Mouse (Mus musculus) kidney, postnatal 0 days (tissue): ENCODE data around the gene Krt28. TPM values are rescaled to one million over a fixed set of nuclear protein-coding genes. Genes with fewer than 3 reads are reported as not detected.

Source experiments
- ATAC-seq: fragments of 200-750 bp; cut with Nextera tagmentation; replicated peaks from 2 replicates; pipeline ENCODE4 v1.8.0; 2017; ENCODE audit warnings: low read depth, moderate number of reproducible peaks, moderate TSS enrichment, moderate library complexity; ENCODE audit not compliant: low FRiP score
- DNase-seq: peaks from one replicate; pipeline ENCODE4 v3.0.0-alpha.2; 2016; ENCODE audit warnings: low spot score
- H3K27ac ChIP-seq: fragments of 300-500 bp; sonication (generic); 2 replicates; pipeline ENCODE4 v1.5.1; 2014; ENCODE audit warnings: mild to moderate bottlenecking
- H3K27me3 ChIP-seq: fragments of 300-500 bp; sonication (generic); 2 replicates; pipeline ENCODE4 v1.6.1; 2014; ENCODE audit warnings: low read length, mixed read lengths; ENCODE audit not compliant: insufficient read depth
- H3K36me3 ChIP-seq: fragments of 300-500 bp; sonication (generic); 2 replicates; pipeline ENCODE4 v1.6.1; 2014; ENCODE audit warnings: low read length, mixed read lengths; ENCODE audit not compliant: insufficient read depth
- H3K4me1 ChIP-seq: fragments of 300-500 bp; sonication (generic); replicated peaks from 2 replicates; pipeline ENCODE4 v1.6.1; 2014; ENCODE audit warnings: antibody characterized with exemption, low read length, mixed read lengths; ENCODE audit not compliant: insufficient read depth
- H3K4me2 ChIP-seq: fragments of 300-500 bp; sonication (generic); 2 replicates; pipeline ENCODE4 v1.6.1; 2014; ENCODE audit warnings: mild to moderate bottlenecking, low read length, moderate library complexity, mixed read lengths
- H3K4me3 ChIP-seq: fragments of 300-500 bp; sonication (generic); replicated peaks from 2 replicates; pipeline ENCODE4 v1.5.1; 2014; ENCODE audit warnings: low read depth, low read length
- H3K9ac ChIP-seq: fragments of 300-500 bp; sonication (generic); 2 replicates; pipeline ENCODE4 v1.6.1; 2014; ENCODE audit warnings: low read depth, low read length
- H3K9me3 ChIP-seq: fragments of 300-500 bp; sonication (generic); replicated peaks from 2 replicates; pipeline ENCODE4 v1.6.1; 2016; ENCODE audit warnings: low read length, inconsistent platforms, mixed read lengths
- CTCF ChIP-seq: IDR thresholded peaks from 2 replicates; pipeline ENCODE4 v1.5.1; 2016; ENCODE audit warnings: antibody characterized with exemption, low read depth, mild to moderate bottlenecking, moderate library complexity
- WGBS: fragments of 180-500 bp; shearing (Covaris S2); extraction: QIAGEN DNeasy Blood & Tissue Kit; methylation state at CpG from one replicate; pipeline ENCODE4 v1.1.7; 2014; 5-methylcytosine and 5-hydroxymethylcytosine counted together
- polyA plus RNA-seq: library from polyadenylated mRNA; unstranded; fragments of >200 nt; fragmentation: Nextera tagmentation; extraction: Ambion mirVana; gene quantifications from 2 replicates; pipeline ENCODE4 v1.2.1, GENCODE M21; 2015

Krt28 gene
- polyA plus RNA-seq: 0.32 TPM in 1 of 2 replicates, not detected in the other

DNA sequence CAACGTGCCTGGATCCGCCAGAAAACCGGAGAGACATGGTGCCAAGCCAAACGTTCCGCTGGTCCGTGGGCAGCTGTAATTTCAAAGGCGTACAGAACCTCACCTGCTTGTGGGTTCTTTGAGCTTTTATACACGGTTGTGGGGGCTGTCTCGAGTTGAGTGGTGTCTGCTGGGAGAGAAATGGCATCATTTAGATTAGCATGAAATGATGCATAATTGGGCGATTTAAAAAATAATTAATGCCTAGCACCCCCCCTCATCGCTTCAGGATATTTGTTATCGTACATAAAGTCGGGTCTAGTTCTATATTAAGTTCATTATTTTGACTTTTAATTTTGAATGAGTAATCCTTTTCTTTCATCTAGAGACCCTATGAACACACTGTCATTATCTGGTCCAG is at the start of gene Krt28:
TSS of gene Krt28 (minus strand) at position 101 of the 400 bp plus-strand sequence.
- Histone ChIP-seq H3K4me3 (no peak within 1 kb of the TSS), H3K27me3 (no peaks in the 10 kb centered on the region), H3K27ac (no peak within 1 kb of the TSS), H3K4me2 (no peak within 1 kb of the TSS), H3K4me1 (no peaks in the 10 kb centered on the region), H3K36me3 (no peaks in the 10 kb centered on the region), H3K9me3 (no peaks in the 10 kb centered on the region), H3K9ac (no peak within 1 kb of the TSS)
- no peak for DNase-seq
- WGBS: 85% methylated on average over 13 of the region's 13 CpGs
- no peak for TF ChIP-seq CTCF
- ATAC-seq: no peak

DNA sequence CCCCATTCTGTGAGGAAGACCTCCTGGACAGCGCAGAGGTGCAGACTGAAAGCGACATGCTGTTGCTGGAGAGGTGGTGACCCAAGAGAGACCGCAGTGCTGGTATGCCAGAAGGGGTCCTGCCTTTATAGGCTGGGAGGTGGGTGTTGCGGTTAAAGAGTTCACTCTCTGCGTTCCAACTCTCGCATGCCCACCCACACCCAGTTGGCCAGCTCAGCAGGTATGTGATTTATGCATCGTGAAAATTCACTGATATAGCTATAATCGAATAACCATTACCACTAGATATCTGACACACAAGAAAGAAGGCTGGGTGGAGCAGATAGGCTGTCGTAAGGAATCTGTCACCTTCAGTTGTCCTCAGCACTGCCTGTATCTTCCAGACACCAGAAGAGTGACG is 47.5 kb upstream of the Krt28 start, which contains the start of gene Krt12:
TSS of gene Krt12 (minus strand) at position 101 of the 400 bp plus-strand sequence.
- H3K36me3 ChIP-seq: no peaks in the 10 kb centered on the region
- 83% methylated on average over 10 of the region's 10 CpGs for WGBS
- no peak for TF ChIP-seq CTCF

DNA sequence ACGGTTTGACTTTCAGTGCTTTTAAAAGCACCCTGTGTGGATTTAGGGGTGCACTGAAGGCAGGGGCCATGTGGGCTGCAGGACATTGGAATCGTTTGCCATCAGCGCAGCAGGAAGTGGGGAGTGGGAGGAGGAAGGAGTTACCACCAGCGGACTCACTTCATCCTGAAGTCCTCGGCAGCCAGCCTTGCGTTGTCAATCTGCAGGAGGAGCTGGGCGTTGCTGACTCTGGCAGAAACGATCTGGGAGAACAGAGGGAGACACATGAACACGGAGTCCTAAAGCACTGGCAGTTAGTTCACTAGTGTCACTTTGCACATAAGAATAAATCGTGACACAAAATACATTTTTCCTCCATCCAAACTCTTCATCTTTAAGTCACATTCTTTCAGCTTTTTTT is 45.9 kb upstream of the Krt28 start:
- Histone ChIP-seq H3K36me3 (no peaks in the 10 kb centered on the region), H3K27ac (no peak overlapping the region), H3K4me3 (no peak overlapping the region), H3K9ac (no peak overlapping the region), H3K27me3 (no peaks in the 10 kb centered on the region), H3K9me3 (no peaks in the 10 kb centered on the region), H3K4me2 (no peak overlapping the region), H3K4me1 (no peaks in the 10 kb centered on the region)
- DNase-seq (no peak), ATAC-seq (no peak)
- WGBS: 25% methylated on average over 10 of the region's 10 CpGs
- TF ChIP-seq CTCF: no peak

More for the DNA sequence above, 47.5 kb upstream of the Krt28 start, which contains the start of gene Krt12:
- H3K9me3 ChIP-seq: no peaks in the 10 kb centered on the region
- no peak within 1 kb of the TSS for H3K9ac ChIP-seq
- no peaks in the 10 kb centered on the region for H3K4me1 ChIP-seq
- ATAC-seq (no peak), DNase-seq (no peak)
- no peaks in the 10 kb centered on the region for H3K27me3 ChIP-seq
- no peak within 1 kb of the TSS for H3K27ac ChIP-seq
- no peak within 1 kb of the TSS for H3K4me3 ChIP-seq
- no peak within 1 kb of the TSS for H3K4me2 ChIP-seq

DNA sequence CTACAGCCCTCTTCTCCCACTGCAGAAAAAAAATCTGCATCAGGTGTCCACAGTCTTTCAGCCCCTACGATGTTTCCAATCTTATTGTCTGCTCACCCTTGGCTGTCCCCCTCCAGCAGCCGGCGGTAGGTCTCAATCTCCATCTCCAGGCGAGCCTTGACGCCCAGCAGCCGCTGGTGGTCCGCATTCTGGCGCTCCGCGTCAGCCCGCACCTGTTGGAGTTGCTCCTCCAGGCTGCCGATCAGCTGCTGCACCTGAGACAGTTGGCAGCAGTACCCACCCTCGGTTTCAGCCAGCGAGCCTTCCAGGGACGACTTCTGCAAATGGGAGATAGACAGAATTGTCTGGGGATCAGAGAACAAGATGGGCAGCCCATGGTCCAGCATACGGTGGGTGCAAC is 43.1 kb upstream of the Krt28 start:
- Histone ChIP-seq H3K4me1 (no peaks in the 10 kb centered on the region), H3K36me3 (no peaks in the 10 kb centered on the region), H3K27ac (no peak overlapping the region), H3K4me2 (no peak overlapping the region), H3K9ac (no peak overlapping the region), H3K9me3 (no peaks in the 10 kb centered on the region), H3K4me3 (no peak overlapping the region), H3K27me3 (no peaks in the 10 kb centered on the region)
- no peak for ATAC-seq
- 73% methylated on average over 16 of the region's 16 CpGs for WGBS
- no peak for TF ChIP-seq CTCF
- DNase-seq: no peak

DNA sequence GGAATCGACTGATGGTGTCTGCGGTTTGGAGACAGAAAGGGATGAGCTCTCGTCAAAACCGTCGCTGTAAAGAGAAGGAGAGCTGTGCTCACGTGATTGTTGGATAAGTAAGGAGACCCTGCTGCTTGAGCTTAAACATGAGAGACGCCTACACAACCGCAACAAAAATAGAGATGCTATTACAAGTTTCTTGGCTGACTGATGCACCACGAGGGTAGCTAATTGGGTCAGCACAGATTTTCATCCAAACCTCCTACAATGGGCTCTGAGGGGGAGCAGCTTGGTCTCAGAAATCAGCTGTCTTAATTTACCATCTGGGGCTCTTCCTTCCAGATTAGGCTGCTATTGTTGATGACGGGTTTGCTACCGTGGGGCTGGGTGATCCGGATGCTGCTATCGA is 42.2 kb upstream of the Krt28 start:
- Histone ChIP-seq H3K4me3 (no peak overlapping the region), H3K27ac (no peak overlapping the region), H3K36me3 (no peaks in the 10 kb centered on the region), H3K4me2 (no peak overlapping the region), H3K4me1 (no peaks in the 10 kb centered on the region), H3K9me3 (no peaks in the 10 kb centered on the region), H3K27me3 (no peaks in the 10 kb centered on the region), H3K9ac (no peak overlapping the region)
- DNase-seq (no peak), ATAC-seq (no peak)
- TF ChIP-seq CTCF: no peak
- 84% methylated on average over 13 of the region's 13 CpGs for WGBS

DNA sequence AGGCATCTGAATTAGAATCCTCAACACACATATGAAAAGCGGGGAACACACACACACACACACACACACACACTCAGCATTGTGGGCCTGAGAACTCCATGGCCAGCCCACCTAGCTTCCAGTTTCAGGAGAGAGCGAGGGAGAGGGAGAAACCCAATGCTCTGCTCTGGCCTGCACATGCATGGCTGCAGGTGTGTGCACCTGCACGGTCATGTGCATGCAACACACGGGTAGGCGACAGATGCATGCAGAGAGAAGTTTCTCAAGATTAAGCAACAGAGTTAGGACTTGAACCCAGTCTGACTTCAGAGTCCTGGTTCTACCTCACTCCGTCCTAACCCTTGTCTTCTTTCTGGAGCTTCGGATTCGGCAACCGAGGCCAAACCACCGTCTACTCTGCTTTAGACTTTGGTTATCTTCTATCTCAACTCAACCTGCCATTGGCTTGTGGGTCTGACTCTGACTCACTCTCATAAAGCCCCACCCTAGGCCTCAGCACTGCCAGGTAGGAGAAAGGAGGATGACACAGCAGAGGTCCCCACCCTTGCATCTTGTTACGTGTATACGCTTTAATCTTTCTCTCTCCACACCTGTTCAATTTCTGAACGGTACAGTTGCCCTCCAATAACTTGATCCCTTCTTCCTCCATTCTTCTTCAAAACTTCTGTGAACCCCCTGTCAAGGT is 39.9 kb upstream of the Krt28 start:
- 85% methylated on average over 13 of the region's 13 CpGs for WGBS
- Histone ChIP-seq H3K27ac (no peak overlapping the region), H3K4me2 (no peak overlapping the region), H3K4me1 (no peaks in the 10 kb centered on the region), H3K9ac (no peak overlapping the region), H3K4me3 (no peak overlapping the region), H3K27me3 (no peaks in the 10 kb centered on the region), H3K9me3 (no peaks in the 10 kb centered on the region), H3K36me3 (no peaks in the 10 kb centered on the region)
- no peak for DNase-seq
- ATAC-seq: no peak
- no peak for TF ChIP-seq CTCF
